ENCODE assay signal across 15 mouse cellular contexts in genomic region chr11:48830279-48830678, GRCm38 (mm10).
"Had no signal": no experiment of that assay in that cellular context is flagged by ENCODE, and none has a peak within 500 bp of the region (broad histone marks: within the 10 kb centered on the region; RNA-seq: fewer than 3 reads in every experiment).

No protein-coding gene starts in this region.

- DNase-seq: liver, embryonic 13.5 days; liver, postnatal 0 days; lung, embryonic 14.5 days; right cerebral cortex, postnatal 14 days; thymus, adult 18-20 months; thymus, postnatal 14 days; thymus, postnatal 36 days had no signal

- H3K27ac ChIP-seq: liver, embryonic 13.5 days; liver, embryonic 15.5 days; macrophage; midbrain, embryonic 13.5 days; midbrain, embryonic 15.5 days; neural tube, embryonic 12.5 days had no signal

- H3K4me2 ChIP-seq: liver, embryonic 11.5 days; liver, embryonic 13.5 days; liver, embryonic 15.5 days; lung, embryonic 14.5 days; midbrain, embryonic 11.5 days; midbrain, embryonic 13.5 days; midbrain, embryonic 15.5 days; neural tube, embryonic 12.5 days had no signal

- H3K36me3 ChIP-seq: liver, embryonic 15.5 days; midbrain, embryonic 13.5 days; midbrain, embryonic 15.5 days; neural tube, embryonic 12.5 days had no signal

- H3K9me3 ChIP-seq: liver, embryonic 15.5 days; midbrain, embryonic 13.5 days; midbrain, embryonic 15.5 days; neural tube, embryonic 12.5 days had no signal

- H3K9ac ChIP-seq: liver, embryonic 13.5 days; liver, embryonic 15.5 days; liver, postnatal 0 days; lung, embryonic 14.5 days; midbrain, embryonic 13.5 days; midbrain, embryonic 15.5 days; neural tube, embryonic 12.5 days had no signal

- H3K4me3 ChIP-seq: liver, embryonic 13.5 days; liver, embryonic 15.5 days; megakaryocyte, embryonic 14.5 days; midbrain, embryonic 13.5 days; midbrain, embryonic 15.5 days; neural tube, embryonic 12.5 days had no signal

- H3K27me3 ChIP-seq: megakaryocyte, embryonic 14.5 days; neural tube, embryonic 12.5 days had no signal

- ATAC-seq: liver, postnatal 0 days; midbrain, embryonic 13.5 days; midbrain, embryonic 15.5 days had no signal
